Mouse (Mus musculus) stomach, embryonic 14.5 days (tissue): ENCODE results near the gene Polr2f. TPM values are rescaled to one million over a fixed set of nuclear protein-coding genes. Genes with fewer than 3 reads are reported as not detected.

Experiments used
- ATAC-seq: fragments of 200-750 bp; cut with Nextera tagmentation; 2 replicates; pipeline ENCODE4 v1.8.0; 2017; ENCODE audit warnings: low read depth, moderate TSS enrichment; ENCODE audit not compliant: insufficient number of reproducible peaks, insufficient read depth, low FRiP score
- H3K27ac ChIP-seq: fragments of 300-500 bp; sonication (generic); 2 replicates; pipeline ENCODE4 v1.5.1; 2014; ENCODE audit warnings: mild to moderate bottlenecking, low read length, moderate library complexity, mixed read lengths
- H3K27me3 ChIP-seq: fragments of 300-500 bp; sonication (generic); 2 replicates; pipeline ENCODE4 v1.6.1; 2014; ENCODE audit warnings: low read length, control low read depth, mixed read lengths; ENCODE audit not compliant: control insufficient read depth, insufficient read depth
- H3K36me3 ChIP-seq: fragments of 300-500 bp; sonication (generic); 2 replicates; pipeline ENCODE4 v1.6.1; 2014; ENCODE audit warnings: mild to moderate bottlenecking, control low read depth, low read length, moderate library complexity, mixed read lengths; ENCODE audit not compliant: control insufficient read depth, insufficient read depth
- H3K4me1 ChIP-seq: fragments of 300-500 bp; sonication (generic); 2 replicates; pipeline ENCODE4 v1.6.1; 2014; ENCODE audit warnings: low read length, control low read depth, mixed read lengths; ENCODE audit not compliant: control insufficient read depth, insufficient read depth
- H3K4me2 ChIP-seq: fragments of 300-500 bp; sonication (generic); replicated peaks from 2 replicates; pipeline ENCODE4 v1.6.1; 2014; ENCODE audit warnings: low read depth, low read length, control low read depth
- H3K4me3 ChIP-seq: fragments of 300-500 bp; sonication (generic); 2 replicates; pipeline ENCODE4 v1.5.1; 2014; ENCODE audit warnings: low read depth, low read length, control low read depth
- H3K9ac ChIP-seq: fragments of 300-500 bp; sonication (generic); replicated peaks from 2 replicates; pipeline ENCODE4 v1.6.1; 2014; ENCODE audit warnings: low read depth, mild to moderate bottlenecking, control low read depth, low read length, moderate library complexity, mixed read lengths
- H3K9me3 ChIP-seq: fragments of 300-500 bp; sonication (generic); 2 replicates; pipeline ENCODE4 v1.6.1; 2016; ENCODE audit warnings: low read depth, low read length, control low read depth; ENCODE audit not compliant: control insufficient read depth
- WGBS: fragments of 180-500 bp; shearing (Covaris S2); extraction: QIAGEN DNeasy Blood & Tissue Kit; methylation state at CpG from one replicate; pipeline ENCODE4 v1.1.7; 2014; 5-methylcytosine and 5-hydroxymethylcytosine counted together
- polyA plus RNA-seq: library from polyadenylated mRNA; unstranded; fragments of >200 nt; fragmentation: Nextera tagmentation; extraction: Ambion mirVana; gene quantifications from 2 replicates; pipeline ENCODE4 v1.2.1, GENCODE M21; 2014

Polr2f gene
- polyA plus RNA-seq, 1 experiment from 2014 or later, result 367 TPM

DNA sequence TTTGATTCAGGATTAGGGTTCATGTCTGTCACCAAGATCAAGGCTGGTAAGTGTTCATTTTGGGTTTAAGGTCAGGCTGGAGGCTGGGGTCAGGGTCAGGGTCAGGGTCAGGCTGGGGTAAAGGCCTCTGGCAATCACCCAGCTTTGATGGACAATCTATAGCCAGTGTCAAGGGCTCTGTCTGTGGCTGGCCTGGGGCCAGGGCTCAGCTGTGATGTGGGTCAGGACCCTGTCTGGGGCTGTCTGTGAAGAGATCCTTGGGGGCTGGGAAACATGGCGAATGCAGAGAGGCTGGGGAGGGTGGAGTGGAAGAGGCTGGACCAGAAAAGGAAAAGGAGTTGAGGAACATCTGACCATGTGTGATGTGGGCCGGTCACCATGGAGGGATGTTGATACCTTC is 54.1 kb downstream of the Polr2f start:
- Histone ChIP-seq H3K36me3 (no peaks in the 10 kb centered on the region), H3K9ac (no peak overlapping the region), H3K4me2 (no peak overlapping the region), H3K9me3 (no peaks in the 10 kb centered on the region), H3K4me1 (peaks cover 9% of the 10 kb centered on the region; the same call in 1 of the 2 replicates), H3K27me3 (no peaks in the 10 kb centered on the region), H3K27ac (no peak overlapping the region), H3K4me3 (no peak overlapping the region)
- WGBS, result 79% methylated on average over 2 of the region's 2 CpGs
- no peak for ATAC-seq

DNA sequence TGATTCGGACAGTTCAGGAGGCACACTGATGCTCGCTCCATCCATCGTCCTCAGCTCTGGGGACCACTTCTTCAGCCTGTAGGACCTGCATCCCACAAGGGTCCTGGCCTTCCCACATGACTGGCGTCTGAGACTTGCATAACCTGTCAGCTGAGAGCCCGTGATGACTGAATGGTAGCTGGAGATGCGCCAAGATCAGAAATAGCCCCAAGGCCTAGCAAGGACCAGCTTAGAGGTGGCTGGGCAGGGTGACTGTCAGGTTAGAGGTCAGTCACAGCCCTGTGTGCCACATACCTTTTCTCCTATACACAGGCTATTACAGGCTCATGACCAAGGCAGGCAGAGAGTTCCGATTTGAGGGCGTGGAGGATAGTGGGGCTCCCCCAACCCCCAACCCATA is 54.7 kb downstream of the Polr2f start:
- Histone ChIP-seq H3K9me3 (no peaks in the 10 kb centered on the region), H3K36me3 (no peaks in the 10 kb centered on the region), H3K27ac (no peak overlapping the region), H3K4me3 (no peak overlapping the region), H3K27me3 (no peaks in the 10 kb centered on the region), H3K4me2 (no peak overlapping the region), H3K9ac (no peak overlapping the region), H3K4me1 (peaks cover 9% of the 10 kb centered on the region; the same call in 1 of the 2 replicates)
- 85% methylated on average over 8 of the region's 8 CpGs for WGBS
- ATAC-seq, result no peak

DNA sequence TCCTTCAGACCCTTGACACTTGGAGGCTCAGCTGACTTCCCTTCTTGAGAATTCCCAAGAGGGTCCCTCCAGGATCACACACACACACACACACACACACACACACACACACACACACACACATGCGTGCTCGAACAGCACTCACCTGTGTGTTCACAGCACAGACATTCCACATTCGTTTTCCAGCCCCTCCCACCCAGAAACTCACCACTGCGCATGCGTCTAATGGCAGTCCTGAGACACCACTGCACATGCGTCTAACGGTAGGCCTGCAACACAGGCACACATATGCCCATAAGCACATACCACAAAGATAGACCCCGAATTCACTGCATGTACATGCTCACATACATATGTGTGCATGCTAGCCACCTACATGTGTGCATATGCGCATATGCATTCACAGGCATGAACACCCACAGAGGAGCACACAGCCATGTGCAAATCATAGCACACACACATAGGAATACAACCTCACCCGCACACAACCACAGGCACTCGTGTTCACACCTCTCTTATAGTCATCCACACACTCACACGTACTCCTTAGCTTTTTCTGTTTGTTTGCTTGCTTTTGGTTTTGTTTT is 58.7 kb downstream of the Polr2f start:
- no peaks in the 10 kb centered on the region for H3K27me3 ChIP-seq
- no peak for ATAC-seq
- H3K4me1 ChIP-seq, result peaks cover 10% of the 10 kb centered on the region
- no peak overlapping the region for H3K4me2 ChIP-seq
- H3K9ac ChIP-seq, result no peak overlapping the region
- no peak overlapping the region for H3K4me3 ChIP-seq
- WGBS, result 92% methylated on average over 12 of the region's 12 CpGs
- no peaks in the 10 kb centered on the region for H3K36me3 ChIP-seq
- H3K9me3 ChIP-seq, result no peaks in the 10 kb centered on the region
- H3K27ac ChIP-seq, result no peak overlapping the region

Other genes with a start within 250 kb of the Polr2f start
- 0.21 TPM in 1 of 2 replicates, not detected in the other for gene Gm49510, start 241.3 kb upstream of the Polr2f start, polyA plus RNA-seq
- gene Sh3bp1, start 241.2 kb upstream of the Polr2f start, polyA plus RNA-seq, result 43.5 and 51.4 TPM in 2 replicates
- 15.7 and 17.9 TPM in 2 replicates for gene Pdxp, start 227.1 kb upstream of the Polr2f start, polyA plus RNA-seq
- 1,620 and 1,697 TPM in 2 replicates for gene Lgals1, start 214.3 kb upstream of the Polr2f start, polyA plus RNA-seq
- gene Nol12, start 206.1 kb upstream of the Polr2f start, polyA plus RNA-seq, result 45.9 and 56.7 TPM in 2 replicates
- 50.2 TPM in 2 replicates for gene Triobp, start 193.3 kb upstream of the Polr2f start, polyA plus RNA-seq
- gene H1f0, start 112.6 kb upstream of the Polr2f start, polyA plus RNA-seq, result 160 and 175 TPM in 2 replicates
- gene Galr3, start 99.1 kb upstream of the Polr2f start, polyA plus RNA-seq, result 0.30 and 0.39 TPM in 2 replicates
- 42.7 and 44.1 TPM in 2 replicates for gene Ankrd54, start 78.1 kb upstream of the Polr2f start, polyA plus RNA-seq
- 218 and 224 TPM in 2 replicates for gene Eif3l, start 65.8 kb upstream of the Polr2f start, polyA plus RNA-seq
- 12.1 and 12.5 TPM in 2 replicates for gene Micall1, start 32.1 kb upstream of the Polr2f start, polyA plus RNA-seq
- 8.7 TPM in 2 replicates for gene 1700088E04Rik, start 244 bp downstream of the Polr2f start, polyA plus RNA-seq
- gene Sox10, start 24.2 kb downstream of the Polr2f start, polyA plus RNA-seq, result 16.8 TPM in 2 replicates
- 28.7 and 33.1 TPM in 2 replicates for gene Pick1, start 88.2 kb downstream of the Polr2f start, polyA plus RNA-seq
- gene Gm49486, start 88.4 kb downstream of the Polr2f start, polyA plus RNA-seq, result 0.93 and 1.3 TPM in 2 replicates
- 0.18 and 0.19 TPM in 2 replicates for gene Slc16a8, start 113.8 kb downstream of the Polr2f start, polyA plus RNA-seq
- gene Baiap2l2, start 144.5 kb downstream of the Polr2f start, polyA plus RNA-seq, result 5.9 and 8.6 TPM in 2 replicates
- 16.6 and 17.4 TPM in 2 replicates for gene Pla2g6, start 187.4 kb downstream of the Polr2f start, polyA plus RNA-seq
- 4.2 and 6.1 TPM in 2 replicates for gene Maff, start 205.6 kb downstream of the Polr2f start, polyA plus RNA-seq